Mouse (Mus musculus): ENCODE results near the gene Nudt16l1. TPM values are rescaled to one million over a fixed set of nuclear protein-coding genes. Genes with fewer than 3 reads are reported as not detected.

Nudt16l1 gene
- total RNA-seq, 2 experiments from 2014 or later: 12.4 to 12.8 TPM

DNA sequence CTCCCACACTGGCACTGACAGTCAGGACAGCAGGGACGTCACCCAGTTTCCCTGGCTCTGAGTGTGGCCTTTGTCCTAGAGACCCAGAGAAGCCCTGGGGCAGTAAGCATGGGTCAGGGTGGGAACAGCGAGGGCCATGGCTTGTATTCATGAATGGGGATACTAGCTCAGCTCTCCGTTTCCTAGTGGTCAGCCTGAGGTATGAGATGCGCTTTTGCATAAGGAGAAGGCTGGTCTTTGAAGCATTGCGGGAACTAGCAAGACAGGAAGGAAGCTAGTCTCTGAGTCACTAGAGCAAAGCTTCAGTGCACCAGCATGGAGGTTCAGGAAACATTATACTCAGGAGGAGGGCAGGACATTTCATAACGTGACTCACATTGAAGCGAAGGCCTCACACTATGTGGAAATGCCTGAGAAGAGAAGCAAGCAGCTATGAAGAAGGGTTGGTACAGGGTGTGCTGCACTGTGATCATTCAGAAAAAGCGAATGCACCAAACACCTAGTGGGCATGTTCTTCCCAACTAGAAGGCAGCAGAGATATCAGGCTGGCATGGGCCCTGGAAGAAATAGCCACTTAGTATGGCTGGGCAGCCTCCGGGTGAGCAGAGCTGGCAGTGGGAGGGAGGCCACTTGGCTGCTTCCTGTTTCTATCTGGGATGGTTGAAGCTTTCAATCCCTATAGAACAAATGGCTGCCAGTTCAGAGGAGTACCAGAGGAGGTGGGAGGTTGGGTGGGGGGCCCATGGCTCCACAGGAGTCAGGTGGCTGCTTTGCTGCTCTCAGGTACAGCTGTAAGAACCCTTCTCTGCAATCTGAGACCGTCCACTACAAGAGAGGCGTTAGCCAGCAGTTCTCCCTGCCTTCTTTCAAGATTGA is 25.4 kb upstream of the Nudt16l1 start:
- DNase-seq: no peak
- intact Hi-C loops (cut with DNase I): loop anchor here (2.0 kb wide), 1 partner anchor 36 kb away; no protein-coding TSS in a partner anchor

DNA sequence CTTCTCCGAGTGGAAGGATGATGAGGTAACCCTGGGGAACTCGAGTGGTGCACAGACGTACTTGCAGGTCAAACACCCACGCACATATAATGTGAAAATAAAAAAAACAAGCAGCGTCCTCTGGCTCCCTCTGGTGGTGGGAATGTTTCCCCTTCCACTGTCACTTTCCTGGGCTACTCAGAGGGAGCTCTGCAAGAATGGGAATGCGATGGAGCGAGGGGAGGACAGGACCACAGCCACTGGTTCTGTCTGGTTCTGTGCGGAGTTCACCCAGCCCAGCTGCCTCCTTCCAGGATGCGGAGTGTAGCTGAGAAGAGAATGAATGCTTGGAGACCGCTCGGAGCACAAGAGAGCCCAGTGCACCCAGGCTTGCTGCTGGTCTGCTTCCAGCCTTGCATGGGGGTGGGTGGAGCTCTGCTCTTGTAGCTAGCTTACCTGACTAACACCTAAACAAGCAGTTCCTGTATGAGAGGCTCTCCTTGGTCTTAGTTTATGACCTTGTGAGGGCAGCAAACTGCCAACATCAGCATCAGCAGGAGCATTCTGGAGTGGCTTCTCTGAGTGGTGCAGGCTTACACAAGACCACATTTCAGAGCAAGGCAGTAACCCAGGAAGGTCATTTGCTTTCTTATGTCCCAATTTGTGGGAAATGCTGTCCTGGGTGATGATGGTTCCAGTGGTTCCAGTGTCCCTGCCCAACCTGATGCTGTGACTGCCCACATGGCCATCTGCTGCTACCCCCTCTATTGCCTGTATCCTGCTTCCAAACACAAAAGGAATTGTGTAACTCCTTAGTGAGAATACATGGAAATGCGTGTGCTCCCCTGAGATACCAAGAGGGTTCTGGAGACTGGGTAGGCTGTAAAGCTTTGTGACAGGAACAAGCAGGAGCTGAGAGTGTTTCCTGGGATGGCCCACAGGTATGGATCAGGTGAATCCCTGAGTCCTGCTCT is 24.5 kb upstream of the Nudt16l1 start:
- intact Hi-C loops (cut with DNase I): loop anchor here (2.0 kb wide), 1 partner anchor 37 kb away; no protein-coding TSS in a partner anchor
- DNase-seq: peak; percentile 70 to 81

DNA sequence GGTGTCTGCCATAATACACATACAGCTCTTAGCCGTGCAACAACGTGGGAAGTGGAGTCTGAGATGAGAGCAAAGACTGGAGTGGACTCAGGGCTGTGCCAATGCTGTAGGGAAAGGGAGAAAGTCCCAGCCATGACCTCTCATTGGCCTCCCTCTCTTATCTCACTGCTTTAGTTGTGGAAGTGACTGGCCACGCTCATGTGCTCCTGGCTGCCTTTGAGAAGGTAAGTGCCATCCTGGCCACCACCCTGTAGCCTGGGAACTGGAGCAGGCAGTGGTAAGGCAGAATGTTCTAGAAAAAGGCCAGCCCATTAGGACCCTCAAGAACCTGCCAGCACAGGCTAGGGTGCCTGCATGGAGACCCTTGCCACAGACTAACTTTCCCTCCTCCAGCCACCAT is 22.6 kb upstream of the Nudt16l1 start:
- no peak for DNase-seq
- intact Hi-C loops (cut with DNase I): no loop called here

DNA sequence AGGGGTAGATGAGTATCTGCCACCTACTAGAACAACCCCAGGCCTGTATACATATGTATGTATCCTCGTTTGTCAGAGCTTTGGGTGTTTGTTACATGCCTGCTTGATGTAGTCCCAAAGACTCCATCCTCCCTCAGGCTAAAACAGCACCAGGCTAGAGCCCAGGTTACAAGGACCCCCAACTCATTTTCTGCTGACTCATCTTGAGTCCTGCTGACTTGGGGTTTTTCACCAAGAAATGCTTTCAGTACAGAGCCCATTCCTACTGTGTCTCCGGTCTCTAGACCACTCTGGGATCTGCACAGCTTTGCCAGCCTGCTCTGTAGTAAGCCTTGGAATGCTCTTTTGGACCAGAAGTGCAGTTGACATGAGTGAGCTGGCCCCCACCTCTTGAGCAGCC is 22.0 kb upstream of the Nudt16l1 start:
- intact Hi-C loops (cut with DNase I): no loop called here
- DNase-seq: no peak

DNA sequence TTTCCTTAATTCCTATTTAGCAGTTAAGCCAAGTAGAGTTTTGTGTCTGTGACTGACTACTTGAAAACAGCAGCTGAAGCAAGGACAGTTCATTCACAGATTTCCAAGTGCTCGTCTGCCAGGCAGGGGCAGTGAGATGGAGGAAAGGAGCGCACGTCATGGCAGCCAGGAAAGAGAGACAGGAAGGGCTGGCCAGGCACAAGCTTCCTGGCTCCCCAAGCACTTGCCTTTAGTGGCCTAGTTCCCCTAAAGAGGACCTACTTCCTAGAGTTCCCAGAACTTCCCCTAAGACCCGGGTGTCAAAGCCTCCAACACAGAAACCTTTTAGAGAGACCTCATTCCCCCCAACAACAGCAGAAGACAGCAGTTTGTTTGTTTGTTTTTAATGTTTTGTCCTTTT is 18.0 kb upstream of the Nudt16l1 start:
- intact Hi-C loops (cut with DNase I): no loop called here

DNA sequence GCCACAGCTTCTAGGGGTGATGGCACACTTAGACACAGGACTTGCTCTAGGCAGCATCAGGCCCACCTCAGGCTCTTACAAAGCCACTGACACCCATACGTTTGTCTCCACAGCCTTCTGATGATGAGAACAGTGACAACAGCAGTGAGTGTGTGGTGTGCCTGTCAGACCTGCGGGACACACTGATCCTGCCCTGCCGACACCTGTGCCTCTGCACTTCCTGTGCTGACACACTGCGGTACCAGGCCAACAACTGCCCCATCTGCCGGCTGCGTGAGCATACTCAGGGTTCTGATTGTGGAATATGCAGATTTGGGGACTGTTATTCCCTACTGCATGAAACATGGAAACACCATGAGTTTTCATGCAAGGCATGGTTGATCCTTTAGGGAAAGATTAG is 16.1 kb upstream of the Nudt16l1 start:
- intact Hi-C loops (cut with DNase I): no loop called here
- no peak for DNase-seq

More for the DNA sequence above, 18.0 kb upstream of the Nudt16l1 start:
- no peak for DNase-seq

DNA sequence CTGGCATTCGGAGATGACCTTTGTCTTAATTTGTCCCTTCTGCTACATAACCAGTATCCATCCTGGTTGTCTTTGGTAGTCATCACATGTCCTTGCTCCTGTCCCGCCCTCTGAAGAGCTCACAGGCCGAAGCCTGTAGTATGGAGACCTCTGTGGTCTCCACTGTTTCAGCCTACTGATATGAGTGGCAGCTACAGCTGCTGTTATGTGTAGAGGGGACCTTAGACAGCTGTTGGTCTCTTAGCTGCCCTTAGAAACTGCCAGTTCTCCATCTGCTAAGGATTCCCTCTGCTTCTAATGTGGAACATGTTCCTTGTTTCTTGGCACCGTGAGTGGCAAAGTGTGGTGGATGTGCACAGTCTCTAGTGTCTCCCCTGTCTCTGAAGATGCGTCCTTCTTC is 14.6 kb upstream of the Nudt16l1 start:
- intact Hi-C loops (cut with DNase I): no loop called here
- DNase-seq: no peak

DNA sequence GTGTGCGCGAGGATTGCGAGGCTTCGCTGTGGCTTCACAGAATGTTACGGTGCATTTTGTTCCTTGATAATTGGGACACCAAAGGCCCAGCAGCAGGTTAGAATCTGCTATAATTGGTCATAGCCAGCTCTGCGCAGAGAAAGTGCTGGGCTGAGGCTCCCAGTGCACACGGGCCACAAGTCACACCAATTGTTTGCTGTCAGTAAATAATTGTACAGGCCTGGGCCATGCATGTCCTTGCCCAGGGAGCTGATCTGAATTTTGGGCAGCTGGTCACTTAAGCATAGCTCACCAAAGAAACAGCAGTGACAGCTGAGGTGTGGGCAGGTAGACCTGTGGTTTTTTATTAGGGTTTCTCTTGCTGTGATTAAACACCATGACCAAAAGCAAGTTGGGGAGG is 10.6 kb upstream of the Nudt16l1 start:
- intact Hi-C loops (cut with DNase I): no loop called here

DNA sequence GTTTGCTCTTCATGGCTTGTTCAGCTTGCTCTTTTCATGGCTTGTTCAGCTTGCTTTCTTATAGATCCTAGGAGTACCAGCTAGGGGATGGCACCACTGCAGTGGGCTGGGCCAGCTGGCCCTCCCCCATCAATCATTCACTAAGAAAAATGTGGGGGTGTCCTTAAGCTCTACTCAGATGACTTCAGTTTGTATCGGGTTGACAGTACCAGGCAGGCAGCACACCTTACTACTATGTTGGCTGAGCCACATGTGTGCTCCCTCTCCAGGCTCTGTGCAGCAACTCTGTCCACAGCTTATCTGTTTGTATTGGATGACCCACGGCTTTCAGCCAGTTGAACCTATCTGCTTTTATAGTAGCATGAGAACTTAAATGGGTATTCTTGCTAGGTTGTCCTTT is 10.1 kb upstream of the Nudt16l1 start:
- intact Hi-C loops (cut with DNase I): no loop called here
- DNase-seq: no peak

More for the DNA sequence above, 10.6 kb upstream of the Nudt16l1 start:
- no peak for DNase-seq

DNA sequence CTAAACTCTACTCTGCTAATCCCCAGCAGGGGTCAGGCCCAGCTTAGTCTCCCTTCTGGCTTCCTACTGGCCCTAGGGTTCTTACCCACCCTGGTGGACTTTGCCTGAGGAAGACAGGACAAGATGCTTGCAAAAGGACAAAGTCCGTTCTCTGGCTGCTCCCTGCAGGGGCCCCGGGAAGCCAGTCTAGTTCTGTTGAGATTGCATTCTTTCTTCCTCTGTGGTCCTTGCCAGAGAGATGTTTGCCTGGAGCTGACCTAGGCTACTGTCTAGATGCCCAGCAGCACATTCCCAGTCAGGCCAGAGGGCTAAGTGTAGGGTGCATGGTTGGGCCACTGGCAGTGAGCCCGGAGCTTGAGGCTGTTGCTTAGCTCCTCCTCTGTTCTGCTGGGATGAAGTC is 6.1 kb upstream of the Nudt16l1 start:
- intact Hi-C loops (cut with DNase I): no loop called here
- no peak for DNase-seq

DNA sequence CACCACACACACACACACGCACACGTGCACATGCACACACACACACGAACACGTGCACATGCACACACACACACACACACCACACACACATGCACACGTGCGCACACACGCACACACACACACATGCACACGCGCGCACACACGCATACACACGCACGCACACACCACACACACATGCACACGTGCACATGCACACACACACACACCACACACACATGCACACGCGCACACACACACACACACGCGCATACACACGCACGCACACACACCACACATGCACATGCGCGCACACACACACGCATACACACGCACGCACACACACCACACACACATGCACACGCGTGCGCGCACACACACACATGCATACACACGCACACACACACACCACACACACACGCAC is 3.1 kb upstream of the Nudt16l1 start:
- intact Hi-C loops (cut with DNase I): no loop called here
- DNase-seq: no peak

DNA sequence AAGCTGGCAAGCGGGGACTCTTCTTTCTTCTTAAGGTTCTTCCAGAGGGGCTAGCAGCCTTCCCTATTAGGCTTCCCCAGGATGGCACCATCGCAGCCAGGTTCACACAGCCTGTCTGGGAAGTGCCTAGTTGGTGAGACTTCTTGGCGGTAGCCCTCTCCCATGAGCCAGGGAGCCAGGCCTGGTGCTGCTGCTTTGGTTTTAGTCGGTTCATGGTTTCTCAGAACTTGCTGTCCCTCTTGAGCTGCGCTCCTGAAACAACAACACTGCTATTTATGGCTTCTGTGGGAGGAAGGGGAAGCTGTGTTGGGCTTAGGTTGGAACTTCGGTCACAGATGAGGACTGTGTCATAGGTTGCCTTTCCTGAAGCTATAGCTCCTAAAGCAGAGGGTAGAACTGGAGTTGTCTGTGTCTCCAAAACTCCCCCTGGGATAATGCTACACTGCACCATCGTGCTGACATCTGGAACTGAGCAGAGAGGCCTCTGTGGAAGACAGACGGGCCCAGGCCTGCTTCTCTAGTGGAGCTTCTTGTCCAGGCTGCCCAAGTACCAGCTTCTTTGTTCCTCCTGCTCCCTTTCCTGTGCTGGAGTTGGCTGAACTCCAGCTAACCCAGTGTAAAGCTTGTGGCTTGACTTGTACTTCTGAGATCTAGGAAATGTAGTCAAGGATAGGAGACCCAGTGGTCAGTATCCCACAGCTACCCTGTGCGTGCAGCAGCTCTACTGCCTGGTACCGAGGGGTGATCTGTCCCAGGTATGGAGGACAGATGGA is 2.4 kb upstream of the Nudt16l1 start:
- no peak for DNase-seq
- intact Hi-C loops (cut with DNase I): no loop called here

DNA sequence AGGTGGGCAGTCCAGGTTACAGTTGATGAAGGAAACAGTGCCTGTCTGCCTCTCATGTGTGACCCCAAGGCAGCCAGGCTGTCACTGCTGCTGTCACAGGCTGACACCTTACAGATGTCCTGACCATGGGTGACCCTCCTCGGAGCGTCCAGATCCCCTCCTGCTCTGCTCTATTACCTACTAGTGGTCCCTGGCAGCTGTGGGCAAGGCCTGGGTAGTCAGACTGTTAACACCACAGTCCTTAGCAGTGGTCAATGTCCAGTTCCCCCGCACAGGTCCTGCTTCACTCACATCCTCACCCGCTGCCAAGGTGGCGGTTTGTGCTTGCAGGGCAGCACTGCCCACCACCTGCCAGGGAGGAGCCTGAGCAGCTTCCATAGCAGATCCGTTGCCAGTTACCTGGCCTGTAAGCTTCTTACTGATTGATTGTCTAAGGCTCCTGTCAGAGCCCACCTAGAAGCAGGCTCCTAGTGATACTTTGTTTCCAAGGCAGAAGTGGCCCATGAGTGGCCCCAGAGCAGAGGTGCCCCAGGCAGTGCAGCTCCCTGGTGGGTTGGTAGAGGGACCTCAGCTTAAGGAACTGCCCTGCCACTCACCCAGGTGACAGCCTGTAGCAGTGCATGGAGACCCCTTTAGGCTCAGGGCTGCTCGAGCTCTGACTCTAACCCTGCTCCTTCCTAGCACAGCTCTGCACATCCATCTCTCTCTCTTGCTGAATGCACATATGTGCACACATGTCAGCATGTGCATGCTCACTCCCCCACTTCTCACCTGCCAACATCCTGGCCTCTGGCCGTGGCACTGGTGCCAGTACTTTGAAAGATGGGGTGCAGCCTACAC is 990 bp upstream of the Nudt16l1 start:
- intact Hi-C loops (cut with DNase I): no loop called here

DNA sequence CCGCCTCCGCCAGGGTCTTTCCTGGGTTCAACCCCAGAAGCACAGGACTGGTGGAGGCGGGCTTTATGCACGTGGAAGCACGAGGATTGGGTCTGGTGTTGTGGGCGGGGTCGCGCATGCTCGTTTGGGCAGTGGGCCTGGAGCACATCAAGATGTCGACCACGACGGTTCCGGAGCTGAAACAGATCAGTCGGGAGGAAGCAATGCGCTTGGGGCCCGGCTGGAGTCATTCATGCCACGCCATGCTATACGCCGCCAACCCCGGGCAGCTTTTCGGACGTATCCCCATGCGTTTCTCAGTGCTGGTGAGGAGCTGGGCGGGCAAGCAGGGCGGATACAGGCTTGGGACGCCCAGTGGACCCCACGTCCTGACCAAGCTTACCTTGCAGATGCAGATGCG is 428 bp downstream of the Nudt16l1 start:
- DNase-seq: peak; percentile 92 to 96
- intact Hi-C loops (cut with DNase I): no loop called here

More for the DNA sequence above, 990 bp upstream of the Nudt16l1 start:
- DNase-seq: no peak

DNA sequence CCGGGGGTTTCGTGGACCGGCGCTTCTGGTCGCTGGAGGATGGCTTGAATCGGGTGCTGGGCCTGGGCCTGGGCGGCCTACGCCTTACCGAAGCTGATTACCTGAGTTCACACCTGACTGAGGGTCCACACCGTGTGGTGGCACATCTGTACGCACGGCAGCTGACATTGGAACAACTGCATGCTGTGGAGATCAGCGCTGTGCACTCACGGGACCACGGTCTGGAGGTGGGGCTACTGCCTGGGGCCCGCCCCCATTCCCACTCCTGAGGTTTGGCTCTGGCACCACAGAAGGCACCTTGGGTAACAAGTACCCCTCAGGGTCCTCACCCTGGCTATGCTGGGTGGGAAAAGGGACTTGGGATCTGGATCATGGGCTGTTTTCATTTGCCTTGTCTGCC is 851 bp downstream of the Nudt16l1 start:
- no peak for DNase-seq
- intact Hi-C loops (cut with DNase I): no loop called here

DNA sequence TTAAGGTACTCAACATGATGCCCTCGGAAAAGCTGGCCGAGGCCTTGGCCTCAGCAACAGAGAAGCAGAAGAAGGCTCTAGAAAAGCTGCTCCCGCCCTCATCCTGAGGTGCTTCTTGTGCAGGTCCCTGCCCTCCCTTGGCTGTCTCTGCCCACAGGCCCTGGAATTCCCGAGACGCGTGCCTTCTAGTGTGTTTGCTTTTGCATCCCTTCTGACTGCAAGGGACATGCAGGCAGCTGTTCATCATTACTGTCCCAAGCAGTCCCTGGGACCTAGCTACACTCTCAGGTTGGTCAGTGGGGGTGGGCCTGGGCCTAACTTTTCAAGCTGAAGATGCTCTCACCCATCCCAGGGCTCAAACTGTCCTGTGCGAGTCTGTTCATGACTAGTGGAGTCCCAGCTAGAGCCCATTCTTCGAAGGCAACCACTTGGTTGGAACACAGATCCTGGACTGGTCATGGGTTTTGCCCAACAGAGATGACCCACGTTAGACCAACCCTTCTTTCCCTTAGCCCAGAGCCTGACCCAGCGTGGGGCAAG is 1.8 kb downstream of the Nudt16l1 start:
- no peak for DNase-seq
- intact Hi-C loops (cut with DNase I): no loop called here

DNA sequence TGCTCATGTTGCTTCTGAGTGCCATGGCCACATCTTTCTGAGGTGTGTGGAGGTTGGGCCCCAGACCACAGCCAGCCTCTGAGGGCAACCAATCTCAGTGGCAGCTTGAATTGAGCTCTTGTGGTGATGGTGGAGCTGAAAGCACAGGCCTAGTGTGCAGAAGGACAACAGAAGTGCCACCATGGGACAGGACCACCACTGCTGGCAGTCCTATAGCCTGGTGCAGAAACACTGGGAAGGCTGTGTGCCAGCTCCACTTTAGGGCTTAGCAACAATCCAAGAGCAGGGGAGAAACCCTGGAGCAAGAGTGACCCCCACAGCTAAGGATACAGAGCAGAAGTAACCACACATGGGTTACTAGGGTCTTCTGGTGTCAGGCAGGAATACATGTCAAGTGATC is 2.5 kb downstream of the Nudt16l1 start:
- no peak for DNase-seq
- intact Hi-C loops (cut with DNase I): no loop called here

DNA sequence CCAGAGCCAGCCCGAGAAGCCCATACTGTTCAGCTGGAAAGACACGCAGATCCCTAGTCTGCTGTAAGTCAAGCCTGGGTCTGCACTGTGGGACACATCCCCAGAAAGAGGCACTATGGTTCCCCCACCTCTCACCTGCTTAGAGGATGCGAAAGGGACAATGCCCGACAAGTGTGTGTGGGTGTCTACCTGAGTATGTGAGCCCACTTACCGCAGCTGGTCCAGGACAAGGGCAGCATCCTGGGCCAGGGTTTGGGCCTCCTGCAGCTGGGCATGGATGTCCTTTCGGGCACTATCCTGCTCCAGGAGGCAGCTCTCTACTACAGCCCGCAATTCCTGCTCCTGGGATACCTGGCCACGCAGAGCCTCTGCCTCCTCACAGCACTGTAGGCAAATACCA is 4.3 kb downstream of the Nudt16l1 start:
- intact Hi-C loops (cut with DNase I): no loop called here
- no peak for DNase-seq

DNA sequence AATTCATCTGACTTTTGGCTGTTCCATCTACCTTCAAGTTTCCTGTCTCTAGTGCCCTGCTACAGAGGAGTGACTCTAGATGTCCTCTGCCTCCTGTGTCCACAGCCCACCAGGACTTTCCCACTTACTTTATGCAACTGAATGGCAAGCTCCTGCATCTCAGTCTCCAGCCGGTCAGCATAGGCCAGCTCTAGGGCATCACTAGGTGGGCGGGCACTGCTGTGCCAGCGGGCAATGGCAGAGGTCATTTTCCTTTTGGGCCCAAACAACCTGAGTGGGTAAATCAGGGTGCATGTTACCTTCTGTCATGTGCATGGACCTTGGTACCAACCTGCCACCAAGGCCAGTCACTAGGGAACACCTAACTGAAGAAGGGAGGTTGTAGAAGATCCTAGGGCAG is 4.9 kb downstream of the Nudt16l1 start:
- no peak for DNase-seq
- intact Hi-C loops (cut with DNase I): no loop called here
